Mouse (Mus musculus) adrenal gland, postnatal 36 days (tissue): ENCODE results near the gene Cd101. TPM values are rescaled to one million over a fixed set of nuclear protein-coding genes. Genes with fewer than 3 reads are reported as not detected.

Experiments
- total RNA-seq, 2 experiments: library from RNA; stranded (reverse); gene quantifications; 2 replicates each; pipeline ENCODE4 v1.2.3; 2021

Cd101 gene
- total RNA-seq, 2 experiments from 2014 or later, result 0.10 to 0.20 TPM

Other genes with a start within 250 kb of the Cd101 start
- gene Vtcn1, start 204.1 kb downstream of the Cd101 start, total RNA-seq, result under 1 TPM; 0.10 TPM
- gene Trim45, start 107.4 kb downstream of the Cd101 start, total RNA-seq, result 1 to 10 TPM; 3.4 to 4.1 TPM
- 10 to 100 TPM in 1 of 2 experiments, 1 to 10 TPM in 1; 8.8 to 10.7 TPM for gene Ttf2, start 59.9 kb downstream of the Cd101 start, total RNA-seq
- 10 to 100 TPM; 47.6 to 53.9 TPM for gene Ptgfrn, start 80.7 kb upstream of the Cd101 start, total RNA-seq